Mouse (Mus musculus) thymus, adult 2 months (tissue): Measurements from ENCODE around the gene Zfhx3.

Source experiments
- CTCF ChIP-seq: fragments of 200-500 bp; IDR thresholded peaks from 2 replicates; pipeline ENCODE4 v1.5.1; 2012; ENCODE audit warnings: mild to moderate bottlenecking, control low read depth, low read length, moderate library complexity, borderline replicate concordance; ENCODE audit not compliant: control insufficient read depth, poor library complexity, insufficient read depth; ENCODE audit errors: extremely low read depth
- POLR2A ChIP-seq: fragments of 200-500 bp; IDR thresholded peaks from 2 replicates; pipeline ENCODE4 v1.6.1; 2012; ENCODE audit warnings: mild to moderate bottlenecking, low read length, control low read depth, moderate library complexity; ENCODE audit not compliant: control insufficient read depth, poor library complexity, insufficient read depth; ENCODE audit errors: extremely low read depth

- no peak for TF ChIP-seq CTCF
- TF ChIP-seq POLR2A: no peak
These were observed 642.2 kb downstream of the Zfhx3 start for GRCm38 (mm10) chr8:108584662-108584978.
